Mouse (Mus musculus): Measurements from ENCODE around the gene Gm13723. TPM values are rescaled to one million over a fixed set of nuclear protein-coding genes. Genes with fewer than 3 reads are reported as not detected.

Gm13723 gene
- not detected in 2 replicates for polyA plus RNA-seq (2014; fragmentation: Nextera tagmentation; extraction: Ambion mirVana)

DNA sequence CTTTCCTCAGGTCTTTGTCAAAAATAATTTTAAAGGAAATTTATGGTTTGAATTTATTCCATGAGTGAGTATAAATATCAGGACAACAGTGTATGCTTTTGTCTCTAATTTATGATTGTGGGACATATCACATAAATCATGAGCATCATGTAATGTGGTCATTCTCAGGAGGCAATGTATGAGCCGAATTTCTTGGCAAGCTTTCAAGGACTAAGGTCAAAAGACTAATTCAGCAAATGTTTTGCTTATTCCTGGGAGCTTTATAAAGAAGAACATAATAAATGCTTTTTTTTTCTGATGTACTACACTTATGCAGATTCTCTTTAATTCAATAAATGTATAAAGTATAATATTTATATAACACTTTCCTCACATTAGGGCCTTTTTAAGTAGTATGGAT, at the start of gene Gm13723:
Gm13723 (minus strand) TSS at position 101 of the 400 bp plus-strand sequence.
- DNase-seq (ENCODE audit: low spot score) (no peak), ATAC-seq (ENCODE audit: insufficient number of reproducible peaks, low FRiP score, low TSS enrichment, low read depth) (no peak)
- WGBS = 85% methylated on average over 1 of the region's 1 CpGs
- Histone ChIP-seq H3K27ac (replicated peaks; ENCODE audit: low read depth, low read length) (no peak within 1 kb of the TSS), H3K4me3 (ENCODE audit: low read depth, low read length) (no peak within 1 kb of the TSS), H3K36me3 (ENCODE audit: control insufficient read depth, insufficient read depth, low read length) (no peaks in the 10 kb centered on the region), H3K27me3 (ENCODE audit: control insufficient read depth, insufficient read depth, low read length) (no peaks in the 10 kb centered on the region), H3K4me2 (ENCODE audit: low read depth, severe bottlenecking) (no peak within 1 kb of the TSS), H3K4me1 (ENCODE audit: control insufficient read depth, insufficient read depth, low read length) (no peaks in the 10 kb centered on the region), H3K9me3 (ENCODE audit: control insufficient read depth, low read length) (no peaks in the 10 kb centered on the region), H3K9ac (ENCODE audit: low read length) (no peak within 1 kb of the TSS)

DNA sequence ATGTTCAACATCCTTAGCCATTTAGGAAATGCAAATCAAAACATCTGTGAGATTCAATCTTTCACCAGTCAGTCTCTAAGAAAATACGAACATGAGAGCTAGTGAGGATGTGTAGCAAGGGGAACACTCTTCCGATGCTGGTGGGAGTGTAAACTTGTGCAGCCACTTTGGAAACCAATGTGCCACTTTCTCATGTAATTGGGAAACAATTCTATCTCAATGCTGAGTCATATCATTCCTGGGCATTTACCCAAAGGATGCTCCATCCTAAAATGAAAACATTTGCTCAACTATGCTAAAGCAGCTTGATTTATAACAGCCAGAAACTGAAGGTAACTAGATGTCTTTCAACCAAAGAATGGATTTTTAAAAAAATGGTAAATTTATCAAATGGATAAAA, 31.0 kb upstream of the Gm13723 start:
- no peak for DNase-seq (ENCODE audit: low spot score)
- no peak overlapping the region for H3K9ac ChIP-seq (ENCODE audit: low read length)
- no peaks in the 10 kb centered on the region for H3K4me1 ChIP-seq (ENCODE audit: control insufficient read depth, insufficient read depth, low read length)
- no peaks in the 10 kb centered on the region for H3K9me3 ChIP-seq (ENCODE audit: control insufficient read depth, low read length)
- no peak overlapping the region for H3K4me2 ChIP-seq (ENCODE audit: low read depth, severe bottlenecking)
- no peaks in the 10 kb centered on the region for H3K27me3 ChIP-seq (ENCODE audit: control insufficient read depth, insufficient read depth, low read length)
- H3K4me3 ChIP-seq (ENCODE audit: low read depth, low read length) = no peak overlapping the region
- H3K27ac ChIP-seq (replicated peaks; ENCODE audit: low read depth, low read length) = no peak overlapping the region
- no peak for ATAC-seq (ENCODE audit: insufficient number of reproducible peaks, low FRiP score, low TSS enrichment, low read depth)
- H3K36me3 ChIP-seq (ENCODE audit: control insufficient read depth, insufficient read depth, low read length) = no peaks in the 10 kb centered on the region
- 93% methylated on average over 2 of the region's 2 CpGs for WGBS

DNA sequence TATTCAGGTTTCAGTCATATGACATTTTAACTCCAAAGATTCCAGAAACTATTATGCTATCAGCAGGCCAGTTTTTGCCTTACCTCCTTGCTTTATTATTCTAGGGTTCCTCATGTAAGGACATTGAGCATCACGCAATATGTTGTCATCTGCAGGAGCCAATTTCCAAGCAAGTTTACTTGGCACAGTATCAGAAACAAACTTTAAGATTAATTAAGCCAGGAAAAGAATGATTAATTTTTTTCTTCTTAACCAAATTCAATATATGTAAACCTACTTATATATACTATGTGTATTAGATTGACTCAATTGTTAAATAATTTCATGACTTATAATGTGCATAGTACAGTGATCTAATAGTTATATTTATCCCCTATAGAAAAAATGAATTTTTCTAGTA, 17.5 kb upstream of the Gm13723 start, which contains the start of gene Olfr1097:
Olfr1097 (minus strand) TSS at position 101 of the 400 bp plus-strand sequence.
- ATAC-seq (ENCODE audit: insufficient number of reproducible peaks, low FRiP score, low TSS enrichment, low read depth) (no peak), DNase-seq (ENCODE audit: low spot score) (no peak)
- Histone ChIP-seq H3K9ac (ENCODE audit: low read length) (no peak within 1 kb of the TSS), H3K4me3 (ENCODE audit: low read depth, low read length) (no peak within 1 kb of the TSS), H3K9me3 (ENCODE audit: control insufficient read depth, low read length) (no peaks in the 10 kb centered on the region), H3K4me2 (ENCODE audit: low read depth, severe bottlenecking) (no peak within 1 kb of the TSS), H3K27ac (replicated peaks; ENCODE audit: low read depth, low read length) (no peak within 1 kb of the TSS), H3K27me3 (ENCODE audit: control insufficient read depth, insufficient read depth, low read length) (no peaks in the 10 kb centered on the region), H3K36me3 (ENCODE audit: control insufficient read depth, insufficient read depth, low read length) (no peaks in the 10 kb centered on the region), H3K4me1 (ENCODE audit: control insufficient read depth, insufficient read depth, low read length) (no peaks in the 10 kb centered on the region)
- WGBS = 92% methylated on average over 1 of the region's 1 CpGs

- Histone ChIP-seq H3K4me2 (ENCODE audit: low read depth, severe bottlenecking) (no peak within 1 kb of the TSS), H3K4me3 (ENCODE audit: low read depth, low read length) (no peak within 1 kb of the TSS), H3K27ac (replicated peaks; ENCODE audit: low read depth, low read length) (no peak within 1 kb of the TSS), H3K36me3 (ENCODE audit: control insufficient read depth, insufficient read depth, low read length) (no peaks in the 10 kb centered on the region), H3K27me3 (ENCODE audit: control insufficient read depth, insufficient read depth, low read length) (no peaks in the 10 kb centered on the region), H3K9ac (ENCODE audit: low read length) (no peak within 1 kb of the TSS), H3K4me1 (ENCODE audit: control insufficient read depth, insufficient read depth, low read length) (no peaks in the 10 kb centered on the region), H3K9me3 (ENCODE audit: control insufficient read depth, low read length) (no peaks in the 10 kb centered on the region)
- DNase-seq (ENCODE audit: low spot score) (no peak), ATAC-seq (ENCODE audit: insufficient number of reproducible peaks, low FRiP score, low TSS enrichment, low read depth) (no peak)
- WGBS = 85% methylated on average over 3 of the region's 3 CpGs
These were observed 23.0 kb downstream of the Gm13723 start, which contains the start of gene Olfr1095 for GRCm38 (mm10) chr2:86851596-86851995. Olfr1095 (minus strand) TSS chr2:86851696.

DNA sequence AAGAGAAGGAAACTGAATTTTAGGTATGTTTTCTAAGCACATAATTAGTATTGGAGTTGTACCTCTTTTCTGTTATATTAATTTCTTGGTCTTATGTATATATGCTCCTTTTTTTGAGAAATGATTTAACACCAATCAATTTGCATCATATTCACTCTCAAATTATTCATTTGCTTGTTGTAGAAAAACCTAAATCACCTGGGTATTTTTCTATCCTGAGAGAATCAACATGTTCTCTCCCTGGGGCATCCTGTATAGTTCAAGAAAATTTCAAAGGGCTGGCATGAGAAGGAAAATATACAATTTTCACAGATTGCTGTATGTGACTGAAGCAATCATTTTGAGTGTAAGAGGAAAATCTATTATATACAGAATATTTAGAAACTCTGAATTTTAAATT, 50.2 kb downstream of the Gm13723 start, which contains the start of gene Olfr1094:
Olfr1094 (plus strand) TSS at position 301 of the 400 bp plus-strand sequence.
- no peaks in the 10 kb centered on the region for H3K27me3 ChIP-seq (ENCODE audit: control insufficient read depth, insufficient read depth, low read length)
- H3K36me3 ChIP-seq (ENCODE audit: control insufficient read depth, insufficient read depth, low read length) = no peaks in the 10 kb centered on the region
- H3K27ac ChIP-seq (replicated peaks; ENCODE audit: low read depth, low read length) = no peak within 1 kb of the TSS
- no peak within 1 kb of the TSS for H3K4me2 ChIP-seq (ENCODE audit: low read depth, severe bottlenecking)
- no peaks in the 10 kb centered on the region for H3K4me1 ChIP-seq (ENCODE audit: control insufficient read depth, insufficient read depth, low read length)
- no peak within 1 kb of the TSS for H3K4me3 ChIP-seq (ENCODE audit: low read depth, low read length)
- no peaks in the 10 kb centered on the region for H3K9me3 ChIP-seq (ENCODE audit: control insufficient read depth, low read length)
- no peak for ATAC-seq (ENCODE audit: insufficient number of reproducible peaks, low FRiP score, low TSS enrichment, low read depth)
- H3K9ac ChIP-seq (ENCODE audit: low read length) = no peak within 1 kb of the TSS
- DNase-seq (ENCODE audit: low spot score) = no peak

Other genes with a start within 250 kb of the Gm13723 start
- gene Olfr1084, start 235.1 kb downstream of the Gm13723 start, polyA plus RNA-seq (2014; fragmentation: Nextera tagmentation; extraction: Ambion mirVana) = not detected in 2 replicates
- not detected in 2 replicates for gene Olfr1085, start 212.8 kb downstream of the Gm13723 start, polyA plus RNA-seq (2014; fragmentation: Nextera tagmentation; extraction: Ambion mirVana)
- not detected in 2 replicates for gene Olfr1086, start 194.7 kb downstream of the Gm13723 start, polyA plus RNA-seq (2014; fragmentation: Nextera tagmentation; extraction: Ambion mirVana)
- not detected in 2 replicates for gene Olfr1087, start 176.4 kb downstream of the Gm13723 start, polyA plus RNA-seq (2014; fragmentation: Nextera tagmentation; extraction: Ambion mirVana)
- not detected in 2 replicates for gene Olfr1089, start 141.1 kb downstream of the Gm13723 start, polyA plus RNA-seq (2014; fragmentation: Nextera tagmentation; extraction: Ambion mirVana)
- gene Olfr1090, start 115.8 kb downstream of the Gm13723 start, polyA plus RNA-seq (2014; fragmentation: Nextera tagmentation; extraction: Ambion mirVana) = not detected in 2 replicates
- not detected in 2 replicates for gene Olfr1093, start 92.3 kb downstream of the Gm13723 start, polyA plus RNA-seq (2014; fragmentation: Nextera tagmentation; extraction: Ambion mirVana)
- gene Olfr141, start 64.8 kb downstream of the Gm13723 start, polyA plus RNA-seq (2014; fragmentation: Nextera tagmentation; extraction: Ambion mirVana) = not detected in 2 replicates
- not detected in 2 replicates for gene Olfr1094, start 50.1 kb downstream of the Gm13723 start, polyA plus RNA-seq (2014; fragmentation: Nextera tagmentation; extraction: Ambion mirVana)
- not detected in 2 replicates for gene Olfr1095, start 23.1 kb downstream of the Gm13723 start, polyA plus RNA-seq (2014; fragmentation: Nextera tagmentation; extraction: Ambion mirVana)
- not detected in 2 replicates for gene Olfr1097, start 17.4 kb upstream of the Gm13723 start, polyA plus RNA-seq (2014; fragmentation: Nextera tagmentation; extraction: Ambion mirVana)
- gene Olfr1098, start 49.7 kb upstream of the Gm13723 start, polyA plus RNA-seq (2014; fragmentation: Nextera tagmentation; extraction: Ambion mirVana) = not detected in 2 replicates
- gene Olfr1099, start 85.9 kb upstream of the Gm13723 start, polyA plus RNA-seq (2014; fragmentation: Nextera tagmentation; extraction: Ambion mirVana) = not detected in 2 replicates
- not detected in 2 replicates for gene Olfr1100, start 105.2 kb upstream of the Gm13723 start, polyA plus RNA-seq (2014; fragmentation: Nextera tagmentation; extraction: Ambion mirVana)
- gene Olfr1101, start 116.4 kb upstream of the Gm13723 start, polyA plus RNA-seq (2014; fragmentation: Nextera tagmentation; extraction: Ambion mirVana) = not detected in 2 replicates
- gene Olfr1102, start 123.6 kb upstream of the Gm13723 start, polyA plus RNA-seq (2014; fragmentation: Nextera tagmentation; extraction: Ambion mirVana) = not detected in 2 replicates
- gene Olfr1104, start 152.3 kb upstream of the Gm13723 start, polyA plus RNA-seq (2014; fragmentation: Nextera tagmentation; extraction: Ambion mirVana) = not detected in 2 replicates
- not detected in 2 replicates for gene Olfr1105, start 161.7 kb upstream of the Gm13723 start, polyA plus RNA-seq (2014; fragmentation: Nextera tagmentation; extraction: Ambion mirVana)
- not detected in 2 replicates for gene Olfr1106, start 177.5 kb upstream of the Gm13723 start, polyA plus RNA-seq (2014; fragmentation: Nextera tagmentation; extraction: Ambion mirVana)
- gene Olfr1107, start 201.0 kb upstream of the Gm13723 start, polyA plus RNA-seq (2014; fragmentation: Nextera tagmentation; extraction: Ambion mirVana) = not detected in 2 replicates
- not detected in 2 replicates for gene Olfr1109, start 221.2 kb upstream of the Gm13723 start, polyA plus RNA-seq (2014; fragmentation: Nextera tagmentation; extraction: Ambion mirVana)
- gene Olfr259, start 239.8 kb upstream of the Gm13723 start, polyA plus RNA-seq (2014; fragmentation: Nextera tagmentation; extraction: Ambion mirVana) = not detected in 2 replicates